Mouse (Mus musculus): Measurements from ENCODE around the gene Cstf1.

GRCm38 (mm10) chr2:172407499-172407898, 37.0 kb downstream of the Cstf1 start:
- TF ChIP-seq CTCF (IDR thresholded peaks at IDR 0.05) (no peak), EP300 (IDR thresholded peaks at IDR 0.05) (no peak)
